Mouse (Mus musculus) myocyte (in vitro differentiated cells): ENCODE results near the gene Zfp384. TPM values are rescaled to one million over a fixed set of nuclear protein-coding genes. Genes with fewer than 3 reads are reported as not detected.

Experiments used
- H3K27me3 ChIP-seq: one replicate; pipeline ENCODE4 v1.6.1; 2011; ENCODE audit not compliant: control insufficient read depth, insufficient read depth, insufficient read length
- H3K36me3 ChIP-seq: one replicate; pipeline ENCODE4 v1.6.1; 2011; ENCODE audit not compliant: control insufficient read depth, insufficient read depth
- H3K4me2 ChIP-seq: one replicate; pipeline ENCODE4 v1.6.1; 2011; ENCODE audit warnings: low read depth, control low read depth
- H3K4me3 ChIP-seq: one replicate; pipeline ENCODE4 v1.5.1; 2011; ENCODE audit warnings: mild to moderate bottlenecking, control low read depth, moderate library complexity
- H3K79me2 ChIP-seq: one replicate; pipeline ENCODE4 v1.6.1; 2011; ENCODE audit not compliant: control insufficient read depth, insufficient read depth
- H3ac ChIP-seq: one replicate; pipeline ENCODE4 v1.6.1; 2011; ENCODE audit not compliant: control insufficient read depth, insufficient read length
- CEBPB ChIP-seq: IDR thresholded peaks from 2 replicates; pipeline ENCODE4 v1.6.1; 2011; ENCODE audit warnings: mild to moderate bottlenecking, moderate library complexity; ENCODE audit not compliant: poor library complexity, insufficient read depth, severe bottlenecking
- E2F4 ChIP-seq: IDR thresholded peaks from one replicate; pipeline ENCODE4 v1.6.1; 2011; ENCODE audit warnings: mild to moderate bottlenecking, control low read depth, moderate library complexity; ENCODE audit not compliant: insufficient read depth
- MAX ChIP-seq: IDR thresholded peaks from one replicate; pipeline ENCODE4 v1.6.1; 2011; ENCODE audit warnings: low read depth, mild to moderate bottlenecking, control low read depth
- MYOD1 ChIP-seq, 3 experiments: IDR thresholded peaks; one replicate each; pipeline ENCODE4 v1.6.1; 2011; ENCODE audit warnings: control low read depth in 2 of 3, low read depth in 2 of 3, mild to moderate bottlenecking in 2 of 3, moderate library complexity in 1 of 3; ENCODE audit not compliant: insufficient read length in 2 of 3, control insufficient read depth in 1 of 3
- MYOG ChIP-seq, 3 experiments: IDR thresholded peaks; one replicate each; pipeline ENCODE4 v1.6.1; 2011; ENCODE audit warnings: control low read depth in 2 of 3, low read depth in 2 of 3, mild to moderate bottlenecking in 2 of 3; ENCODE audit not compliant: insufficient read length in 2 of 3, control insufficient read depth in 1 of 3, insufficient read depth in 1 of 3
- POLR2A ChIP-seq: IDR thresholded peaks from one replicate; pipeline ENCODE4 v1.6.1; 2011; ENCODE audit warnings: low read depth, mild to moderate bottlenecking, control low read depth, moderate library complexity; ENCODE audit not compliant: insufficient read length
- POLR2AphosphoS2 ChIP-seq: IDR thresholded peaks from one replicate; pipeline ENCODE4 v1.6.1; 2011; ENCODE audit warnings: low read depth, control low read depth; ENCODE audit not compliant: insufficient read length
- REST ChIP-seq: IDR thresholded peaks from one replicate; pipeline ENCODE4 v1.6.1; 2011; ENCODE audit warnings: mild to moderate bottlenecking, control low read depth, moderate library complexity; ENCODE audit not compliant: insufficient read depth, insufficient read length
- SRF ChIP-seq: IDR thresholded peaks from one replicate; pipeline ENCODE4 v1.6.1; 2011; ENCODE audit warnings: low read depth; ENCODE audit not compliant: control insufficient read depth, insufficient read length
- TCF12 ChIP-seq: IDR thresholded peaks from one replicate; pipeline ENCODE4 v1.6.1; 2011; ENCODE audit warnings: mild to moderate bottlenecking, control low read depth; ENCODE audit not compliant: poor library complexity, insufficient read depth, severe bottlenecking
- TCF3 ChIP-seq: IDR thresholded peaks from one replicate; pipeline ENCODE4 v1.6.1; 2011; ENCODE audit warnings: low read depth, control low read depth; ENCODE audit not compliant: insufficient read length
- USF1 ChIP-seq: IDR thresholded peaks from one replicate; pipeline ENCODE4 v1.6.1; 2011; ENCODE audit warnings: low read depth, mild to moderate bottlenecking, control low read depth, moderate library complexity
- polyA plus RNA-seq: library from polyadenylated mRNA; unstranded; fragments of >200 nt; fragmentation: generic; extraction: Trizol; gene quantifications from one replicate; pipeline ENCODE4 v1.2.1, GENCODE M21; 2012; ENCODE audit warnings: missing spikeins

Zfp384 gene
- polyA plus RNA-seq, 1 experiment: 20.8 TPM

GRCm38 (mm10) chr6:124993876-124994275 lies 15.1 kb upstream of the Zfp384 start:
- Histone ChIP-seq H3K79me2 (no peaks in the 10 kb centered on the region), H3K4me3 (no peak overlapping the region), H3ac (no peak overlapping the region), H3K27me3 (peaks cover 9% of the 10 kb centered on the region), H3K4me2 (no peak overlapping the region), H3K36me3 (no peaks in the 10 kb centered on the region)
- no peak for TF ChIP-seq CEBPB
- no peak for TF ChIP-seq MAX
- no peak for TF ChIP-seq TCF12
- no peak for TF ChIP-seq E2F4
- peak in 2 of 3 experiments; percentile 15 to 53 for TF ChIP-seq MYOG (IDR thresholded peaks at IDR 0.05; ENCODE audit: control insufficient read depth in 1 of 3, insufficient read depth in 1 of 3, insufficient read length in 2 of 3, low read depth in 2 of 3)
- no peak for TF ChIP-seq REST
- TF ChIP-seq POLR2AphosphoS2: no peak
- no peak for TF ChIP-seq USF1
- TF ChIP-seq SRF: no peak
- peak; percentile 63 to 75 (median 68) for TF ChIP-seq MYOD1 (IDR thresholded peaks at IDR 0.05; ENCODE audit: control insufficient read depth in 1 of 3, insufficient read length in 2 of 3, low read depth in 2 of 3)
- TF ChIP-seq TCF3: no peak
- TF ChIP-seq POLR2A: no peak

- no peak overlapping the region for H3ac ChIP-seq
- no peaks in the 10 kb centered on the region for H3K79me2 ChIP-seq
- H3K27me3 ChIP-seq: peaks cover 9% of the 10 kb centered on the region
- no peaks in the 10 kb centered on the region for H3K36me3 ChIP-seq
- no peak overlapping the region for H3K4me3 ChIP-seq
- no peak overlapping the region for H3K4me2 ChIP-seq
- TF ChIP-seq TCF12 (no peak), USF1 (no peak), TCF3 (no peak), E2F4 (no peak), CEBPB (no peak), SRF (no peak), REST (no peak), MYOD1 (IDR thresholded peaks at IDR 0.05; ENCODE audit: control insufficient read depth in 1 of 3, insufficient read length in 2 of 3, low read depth in 2 of 3) (no peak), POLR2AphosphoS2 (no peak), MAX (no peak), POLR2A (no peak), MYOG (IDR thresholded peaks at IDR 0.05; ENCODE audit: control insufficient read depth in 1 of 3, insufficient read depth in 1 of 3, insufficient read length in 2 of 3, low read depth in 2 of 3) (no peak)
Observed at GRCm38 (mm10) chr6:124995246-124995645, 13.7 kb upstream of the Zfp384 start.

GRCm38 (mm10) chr6:124995831-124996403 lies 13.0 kb upstream of the Zfp384 start:
- no peak overlapping the region for H3ac ChIP-seq
- H3K36me3 ChIP-seq: no peaks in the 10 kb centered on the region
- peaks cover 9% of the 10 kb centered on the region for H3K27me3 ChIP-seq
- no peak overlapping the region for H3K4me3 ChIP-seq
- TF ChIP-seq MAX (no peak), CEBPB (no peak), REST (no peak), MYOD1 (IDR thresholded peaks at IDR 0.05; ENCODE audit: control insufficient read depth in 1 of 3, insufficient read length in 2 of 3, low read depth in 2 of 3) (no peak), POLR2A (no peak), MYOG (IDR thresholded peaks at IDR 0.05; ENCODE audit: control insufficient read depth in 1 of 3, insufficient read depth in 1 of 3, insufficient read length in 2 of 3, low read depth in 2 of 3) (no peak), TCF3 (no peak), E2F4 (no peak), POLR2AphosphoS2 (no peak), SRF (no peak), TCF12 (no peak), USF1 (no peak)
- no peak overlapping the region for H3K4me2 ChIP-seq
- H3K79me2 ChIP-seq: no peaks in the 10 kb centered on the region

GRCm38 (mm10) chr6:124996551-124997501 lies 12.1 kb upstream of the Zfp384 start, which contains the start of gene Pianp:
Pianp (plus strand) TSS chr6:124996694.
- no peak within 1 kb of the TSS for H3K4me3 ChIP-seq
- H3K27me3 ChIP-seq: peaks cover 9% of the 10 kb centered on the region
- H3K79me2 ChIP-seq: no peaks in the 10 kb centered on the region
- TF ChIP-seq TCF3: no peak
- TF ChIP-seq MYOD1 (IDR thresholded peaks at IDR 0.05; ENCODE audit: control insufficient read depth in 1 of 3, insufficient read length in 2 of 3, low read depth in 2 of 3): no peak
- no peak for TF ChIP-seq E2F4
- no peak within 1 kb of the TSS for H3ac ChIP-seq
- no peaks in the 10 kb centered on the region for H3K36me3 ChIP-seq
- H3K4me2 ChIP-seq: peak within 1 kb of the TSS; percentile 67

- Histone ChIP-seq H3ac (no peak overlapping the region), H3K79me2 (no peaks in the 10 kb centered on the region), H3K4me3 (no peak overlapping the region), H3K36me3 (no peaks in the 10 kb centered on the region), H3K27me3 (peaks cover 9% of the 10 kb centered on the region), H3K4me2 (peak overlapping the region; percentile 6)
- no peak for TF ChIP-seq CEBPB
- TF ChIP-seq TCF12: no peak
- TF ChIP-seq MYOD1 (IDR thresholded peaks at IDR 0.05; ENCODE audit: control insufficient read depth in 1 of 3, insufficient read length in 2 of 3, low read depth in 2 of 3): no peak
- TF ChIP-seq POLR2A: no peak
- TF ChIP-seq SRF: no peak
- TF ChIP-seq MYOG (IDR thresholded peaks at IDR 0.05; ENCODE audit: control insufficient read depth in 1 of 3, insufficient read depth in 1 of 3, insufficient read length in 2 of 3, low read depth in 2 of 3): no peak
- TF ChIP-seq TCF3: no peak
- TF ChIP-seq POLR2AphosphoS2: no peak
- TF ChIP-seq E2F4: no peak
Observed at GRCm38 (mm10) chr6:124998066-124998465, 10.9 kb upstream of the Zfp384 start.
